In the genomic region with DNA sequence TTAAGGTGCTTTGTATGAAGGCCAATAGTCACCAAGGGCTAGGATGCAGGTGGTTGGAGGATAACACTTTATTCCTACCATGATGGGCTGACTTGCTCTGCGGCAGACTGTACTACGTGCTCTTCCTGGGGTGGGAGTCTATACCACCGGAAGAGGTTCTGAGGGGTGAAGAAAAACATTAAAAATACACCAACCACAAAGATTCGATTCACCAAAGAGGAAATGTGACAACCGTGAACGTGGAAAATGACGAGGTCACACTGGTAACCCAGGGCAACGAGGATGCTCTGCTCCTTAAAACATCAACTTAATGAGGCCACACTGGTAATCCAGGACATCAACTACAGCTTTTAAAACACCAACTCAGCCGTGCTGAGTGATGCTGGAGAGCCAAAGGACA, we compare ENCODE assay signal across 22 mouse cellular contexts. TPM values are rescaled to one million over a fixed set of nuclear protein-coding genes. Genes with fewer than 3 reads are reported as not detected.
DNase-seq lines count a peak whose midpoint lies in the region; ATAC-seq and TF ChIP-seq lines count a peak whose summit lies in the region.
"Had no signal": no experiment of that assay in that cellular context is flagged by ENCODE, and none has a peak within 500 bp of the region (broad histone marks: within the 10 kb centered on the region; RNA-seq: fewer than 3 reads in every experiment).

No protein-coding gene starts in this region.

- peak; percentile 28 for DNase-seq in retina, postnatal 1 day
- DNase-seq in retina, embryonic 14.5 days (ENCODE audit: low spot score): no peak
- DNase-seq in CD4-positive helper T cell, adult 2 months (ENCODE audit: low read depth, low spot score): peak; percentile 92
- DNase-seq in natural killer cell, adult 2 months (ENCODE audit: low spot score in 2 of 2): peak; percentile 82 to 86
- DNase-seq in heart, adult 18-20 months: no peak
- no peak for DNase-seq in adipocyte (ENCODE audit: low spot score)
- DNase-seq in lung, postnatal 0 days (ENCODE audit: low spot score): no peak
- DNase-seq: cerebellum, adult 9-10 months; embryo, embryonic 11 days; gastrocnemius, postnatal 14 days; heart, postnatal 10 days; kidney, adult 11 months; kidney, postnatal 14 days; layer of hippocampus, adult 9-11 months; liver, embryonic 13.5 days; right cerebral cortex, adult 18-20 months had no signal

- H3K4me3 ChIP-seq in lung, postnatal 0 days (ENCODE audit: low read depth, low read length): no peak overlapping the region
- H3K4me3 ChIP-seq: forebrain, embryonic 12.5 days; hindbrain, embryonic 15.5 days; liver, embryonic 13.5 days; megakaryocyte, embryonic 14.5 days; neural tube, embryonic 13.5 days had no signal

- peak; percentile 51 for ATAC-seq in granulocyte monocyte progenitor cell, adult 5-6 weeks (replicated peaks; ENCODE audit: poor library complexity, severe bottlenecking)
- ATAC-seq in lung, postnatal 0 days: no peak
- ATAC-seq: midbrain, embryonic 16.5 days had no signal

- no peaks in the 10 kb centered on the region for H3K4me1 ChIP-seq in lung, postnatal 0 days (ENCODE audit: insufficient read depth, low read depth, low read length)
- H3K4me1 ChIP-seq: forebrain, embryonic 12.5 days; hindbrain, embryonic 15.5 days; neural tube, embryonic 13.5 days had no signal

- 70% methylated on average over 9 of the region's 9 CpGs for WGBS in lung, postnatal 0 days

- no peaks in the 10 kb centered on the region for H3K27me3 ChIP-seq in lung, postnatal 0 days (replicated peaks; ENCODE audit: insufficient read depth, low read length)
- H3K27me3 ChIP-seq: forebrain, embryonic 12.5 days; hindbrain, embryonic 15.5 days; liver, embryonic 13.5 days; megakaryocyte, embryonic 14.5 days; neural tube, embryonic 13.5 days had no signal

- TF ChIP-seq EP300 in lung, postnatal 0 days (IDR thresholded peaks at IDR 0.05): no peak

- no peak overlapping the region for H3K9ac ChIP-seq in lung, postnatal 0 days (replicated peaks; ENCODE audit: low read depth)
- H3K9ac ChIP-seq: forebrain, embryonic 12.5 days; hindbrain, embryonic 15.5 days; liver, embryonic 13.5 days; neural tube, embryonic 13.5 days had no signal

- no peak overlapping the region for H3K4me2 ChIP-seq in lung, postnatal 0 days (replicated peaks; ENCODE audit: low read depth, low read length)
- H3K4me2 ChIP-seq: forebrain, embryonic 12.5 days; hindbrain, embryonic 15.5 days; liver, embryonic 13.5 days; neural tube, embryonic 13.5 days had no signal

- H3K27ac ChIP-seq in lung, postnatal 0 days (ENCODE audit: low read length): no peak overlapping the region
- H3K27ac ChIP-seq: forebrain, embryonic 12.5 days; hindbrain, embryonic 15.5 days; liver, embryonic 13.5 days; neural tube, embryonic 13.5 days had no signal

- no peak for TF ChIP-seq CTCF in lung, postnatal 0 days (IDR thresholded peaks at IDR 0.05)

- no peaks in the 10 kb centered on the region for H3K36me3 ChIP-seq in lung, postnatal 0 days (ENCODE audit: insufficient read depth, low read length)
- H3K36me3 ChIP-seq: forebrain, embryonic 12.5 days; hindbrain, embryonic 15.5 days; liver, embryonic 13.5 days; neural tube, embryonic 13.5 days had no signal

- H3K9me3 ChIP-seq in lung, postnatal 0 days (ENCODE audit: low read length): no peaks in the 10 kb centered on the region
- H3K9me3 ChIP-seq: forebrain, embryonic 12.5 days; hindbrain, embryonic 15.5 days; liver, embryonic 13.5 days had no signal

RNA-seq across cellular contexts. Expression of a gene that starts 56.2 kb away (rescaled TPM):
- total RNA-seq in granulocyte monocyte progenitor cell, adult 5-6 weeks (2014; fragmentation: Nextera tagmentation): 23.3 and 24.6 TPM in 2 replicates
- total RNA-seq in granulocyte monocyte progenitor cell, adult 5-6 weeks (2017): 23.5 and 26.8 TPM in 2 replicates
- total RNA-seq in heart, adult 18-20 months (2021): 1 to 10 TPM; 1.0 to 2.5 TPM
- 8.6 and 9.0 TPM in 2 replicates for polyA plus RNA-seq in lung, postnatal 0 days (2015; fragmentation: Nextera tagmentation; extraction: Ambion mirVana)

Comparison
In these comparisons a context has a peak if more than half of its experiments do, and no peak if none do; other contexts are left out.
1. DNase-seq: peak in retina, postnatal 1 day (single experiment), CD4-positive helper T cell, adult 2 months (single experiment) and natural killer cell, adult 2 months (2 of 2); none in retina, embryonic 14.5 days (single experiment), heart, adult 18-20 months (0 of 2), adipocyte (single experiment) and lung, postnatal 0 days (single experiment).
2. RNA of a gene that starts 56.2 kb away (total RNA-seq): 23.3 to 26.8 TPM in granulocyte monocyte progenitor cell, adult 5-6 weeks; 1.0 to 2.5 TPM in heart, adult 18-20 months; every median in the first group is over 4 times any median in the second.